Mouse (Mus musculus) forebrain, embryonic 14.5 days (tissue): ENCODE data around the gene Zp1. TPM values are rescaled to one million over a fixed set of nuclear protein-coding genes. Genes with fewer than 3 reads are reported as not detected.

Experiments
- ATAC-seq: fragments of 200-750 bp; cut with Nextera tagmentation; 2 replicates; pipeline ENCODE4 v1.8.0; 2017; ENCODE audit warnings: mild to moderate bottlenecking, moderate library complexity
- DNase-seq: peaks from one replicate; pipeline ENCODE4 v3.0.0-alpha.2; 2015; ENCODE audit warnings: low spot score
- H3K27ac ChIP-seq: fragments of 300-500 bp; sonication (generic); 2 replicates; pipeline ENCODE4 v1.5.1; 2014; ENCODE audit warnings: low read depth, mild to moderate bottlenecking, control low read depth, low read length, moderate library complexity
- H3K27me3 ChIP-seq: fragments of 300-500 bp; sonication (generic); replicated peaks from 2 replicates; pipeline ENCODE4 v1.6.1; 2014; ENCODE audit warnings: low read length, control low read depth, mixed read lengths; ENCODE audit not compliant: control insufficient read depth, insufficient read depth
- H3K36me3 ChIP-seq: fragments of 300-500 bp; sonication (generic); 2 replicates; pipeline ENCODE4 v1.6.1; 2014; ENCODE audit warnings: low read length, control low read depth; ENCODE audit not compliant: control insufficient read depth, insufficient read depth
- H3K4me1 ChIP-seq: fragments of 300-500 bp; sonication (generic); 2 replicates; pipeline ENCODE4 v1.6.1; 2014; ENCODE audit warnings: antibody characterized with exemption, low read length, control low read depth; ENCODE audit not compliant: control insufficient read depth, insufficient read depth
- H3K4me2 ChIP-seq: fragments of 300-500 bp; sonication (generic); 2 replicates; pipeline ENCODE4 v1.6.1; 2014; ENCODE audit warnings: mild to moderate bottlenecking, control low read depth, low read length
- H3K4me3 ChIP-seq: fragments of 300-500 bp; sonication (generic); 2 replicates; pipeline ENCODE4 v1.5.1; 2014; ENCODE audit warnings: low read depth, low read length, control low read depth
- H3K9ac ChIP-seq: fragments of 300-500 bp; sonication (generic); 2 replicates; pipeline ENCODE4 v1.6.1; 2014; ENCODE audit warnings: mild to moderate bottlenecking, low read length, control low read depth, moderate library complexity
- H3K9me3 ChIP-seq: fragments of 300-500 bp; sonication (generic); replicated peaks from 2 replicates; pipeline ENCODE4 v1.6.1; 2016; ENCODE audit warnings: low read length, control low read depth, mixed read lengths; ENCODE audit not compliant: control insufficient read depth
- WGBS: fragments of 180-500 bp; shearing (Covaris S2); extraction: QIAGEN DNeasy Blood & Tissue Kit; methylation state at CpG from one replicate; pipeline ENCODE4 v1.1.7; 2014; 5-methylcytosine and 5-hydroxymethylcytosine counted together
- polyA plus RNA-seq: library from polyadenylated mRNA; unstranded; fragments of >200 nt; fragmentation: Nextera tagmentation; extraction: Ambion mirVana; gene quantifications from 2 replicates; pipeline ENCODE4 v1.2.1, GENCODE M21; 2014

The Zp1 gene
- polyA plus RNA-seq, 1 experiment from 2014 or later, result not detected

DNA sequence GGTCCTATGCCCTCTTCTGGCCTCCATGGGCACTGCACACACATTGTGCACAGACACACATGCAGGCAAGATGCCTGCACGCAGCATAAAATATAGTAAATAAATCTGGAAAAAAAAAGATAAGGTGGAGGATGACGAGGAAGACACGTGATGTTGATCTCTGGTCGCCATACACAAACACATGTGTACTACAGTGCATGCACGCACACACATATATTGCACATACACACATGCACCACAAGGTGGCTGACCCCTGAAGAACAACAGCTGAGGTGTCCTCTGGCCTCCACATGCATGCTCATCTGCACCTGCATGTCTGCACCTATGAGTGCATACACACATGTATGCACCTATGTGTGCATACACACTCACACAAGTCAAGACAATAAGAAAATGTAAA is 15.6 kb upstream of the Zp1 start:
- ATAC-seq (no peak), DNase-seq (no peak)
- no peak overlapping the region for H3K4me2 ChIP-seq
- H3K27ac ChIP-seq, result no peak overlapping the region
- H3K4me1 ChIP-seq, result peaks cover 6% of the 10 kb centered on the region; the same call in 1 of the 2 replicates
- no peak overlapping the region for H3K4me3 ChIP-seq
- no peaks in the 10 kb centered on the region for H3K9me3 ChIP-seq
- H3K36me3 ChIP-seq, result no peaks in the 10 kb centered on the region
- WGBS, result 88% methylated on average over 5 of the region's 5 CpGs
- 0 out of 2 replicates have a peak, but pooled peaks cover 3% of the 10 kb centered on the region for H3K27me3 ChIP-seq
- no peak overlapping the region for H3K9ac ChIP-seq

DNA sequence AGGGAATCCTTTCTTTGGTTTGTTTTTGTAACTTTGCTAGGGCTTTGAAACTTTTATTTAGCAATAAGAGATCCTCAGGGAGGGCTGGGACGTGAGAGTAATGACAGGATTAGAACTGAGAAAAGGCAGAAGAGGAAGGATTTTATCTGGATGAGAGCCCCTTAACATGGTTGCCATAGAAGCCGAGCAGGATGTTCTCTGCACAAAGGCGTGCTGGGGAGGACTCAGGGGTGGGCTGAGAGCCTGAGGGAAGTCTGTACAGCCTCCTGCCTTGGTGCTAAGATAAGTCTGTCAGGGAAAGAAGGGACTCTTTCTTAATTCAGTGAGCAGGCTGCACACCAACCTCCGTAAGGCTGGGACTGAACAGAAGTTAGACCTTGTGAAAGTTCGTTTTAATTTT is 14.6 kb upstream of the Zp1 start:
- H3K4me2 ChIP-seq, result no peak overlapping the region
- H3K27me3 ChIP-seq, result 0 out of 2 replicates have a peak, but pooled peaks cover 3% of the 10 kb centered on the region
- no peaks in the 10 kb centered on the region for H3K9me3 ChIP-seq
- H3K36me3 ChIP-seq, result no peaks in the 10 kb centered on the region
- no peak overlapping the region for H3K9ac ChIP-seq
- ATAC-seq (no peak), DNase-seq (no peak)
- H3K4me3 ChIP-seq, result no peak overlapping the region
- H3K4me1 ChIP-seq, result no peaks in the 10 kb centered on the region
- H3K27ac ChIP-seq, result no peak overlapping the region
- WGBS, result 20% methylated on average over 5 of the region's 5 CpGs

DNA sequence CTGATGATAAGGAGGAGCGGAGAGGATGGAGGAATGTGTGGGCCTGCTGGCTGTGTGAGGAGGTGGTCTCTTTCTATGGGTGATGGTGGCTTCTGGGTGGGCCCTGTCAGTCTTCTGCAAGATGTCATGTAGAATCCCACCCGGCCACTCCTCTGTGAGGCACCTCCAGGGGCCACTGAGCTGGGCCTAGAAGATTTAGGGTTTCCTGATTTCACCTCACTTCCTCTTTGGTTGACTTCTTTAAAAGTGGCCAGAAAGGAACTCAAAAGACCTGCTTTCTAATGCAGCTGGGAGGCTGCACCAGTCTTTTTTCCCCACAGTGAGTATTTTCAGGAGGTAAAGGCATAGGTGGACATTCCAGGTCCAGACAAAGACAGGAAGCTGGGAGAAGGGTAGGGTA is 10.2 kb upstream of the Zp1 start:
- no peaks in the 10 kb centered on the region for H3K27me3 ChIP-seq
- 97% methylated on average over 2 of the region's 2 CpGs for WGBS
- no peak overlapping the region for H3K27ac ChIP-seq
- no peaks in the 10 kb centered on the region for H3K4me1 ChIP-seq
- no peak overlapping the region for H3K4me3 ChIP-seq
- ATAC-seq, result no peak
- no peaks in the 10 kb centered on the region for H3K9me3 ChIP-seq
- no peak overlapping the region for H3K9ac ChIP-seq
- DNase-seq, result no peak
- no peaks in the 10 kb centered on the region for H3K36me3 ChIP-seq
- no peak overlapping the region for H3K4me2 ChIP-seq

DNA sequence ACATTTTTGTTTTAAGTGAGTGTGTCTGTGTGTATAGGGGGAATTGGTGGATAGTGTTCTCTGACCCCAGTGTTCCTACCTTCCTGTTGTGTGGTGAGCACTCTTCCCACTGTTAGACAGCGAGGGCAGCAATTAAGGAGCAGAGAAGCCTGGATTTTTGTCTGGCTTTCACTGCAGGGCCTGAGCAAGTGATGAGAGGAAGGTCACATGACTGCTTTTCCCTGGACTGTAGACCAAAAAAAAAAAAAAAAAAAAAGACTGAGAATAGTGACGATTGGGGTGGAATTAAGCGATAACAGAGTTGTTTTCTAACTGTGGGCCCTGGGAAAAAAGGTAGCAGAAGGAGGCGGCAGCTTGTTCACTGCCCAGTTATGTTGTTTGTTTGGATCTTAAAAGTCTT is 6.2 kb upstream of the Zp1 start:
- no peak overlapping the region for H3K4me2 ChIP-seq
- no peak for ATAC-seq
- H3K9me3 ChIP-seq, result no peaks in the 10 kb centered on the region
- H3K4me3 ChIP-seq, result no peak overlapping the region
- DNase-seq, result no peak
- no peaks in the 10 kb centered on the region for H3K4me1 ChIP-seq
- H3K9ac ChIP-seq, result no peak overlapping the region
- no peaks in the 10 kb centered on the region for H3K27me3 ChIP-seq
- 37% methylated on average over 4 of the region's 4 CpGs for WGBS
- no peaks in the 10 kb centered on the region for H3K36me3 ChIP-seq
- no peak overlapping the region for H3K27ac ChIP-seq

DNA sequence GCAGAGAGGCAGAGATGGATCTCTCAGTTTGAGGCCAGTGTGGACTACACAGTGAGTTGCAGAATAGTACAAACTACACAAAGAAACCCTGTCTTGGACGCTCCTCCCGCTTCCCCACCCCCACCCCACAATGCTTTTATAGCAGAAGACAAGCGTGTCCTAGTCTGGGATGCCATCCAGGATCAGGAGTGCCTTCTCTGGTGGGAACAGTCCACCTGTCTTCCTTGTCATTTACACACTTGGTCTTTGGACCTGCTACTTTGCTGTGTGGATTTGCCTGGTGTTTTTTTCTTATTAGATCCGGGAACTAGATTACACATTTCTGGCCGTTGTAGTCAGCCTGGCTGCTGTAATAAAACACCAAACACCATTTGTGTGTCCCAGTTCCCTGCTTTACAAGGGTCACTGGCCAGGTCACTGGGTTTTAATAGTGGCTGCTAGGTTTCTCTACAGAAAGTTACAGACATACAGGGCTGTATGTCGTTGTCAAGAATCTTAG is 5.7 kb upstream of the Zp1 start:
- no peak overlapping the region for H3K9ac ChIP-seq
- no peak overlapping the region for H3K27ac ChIP-seq
- ATAC-seq, result no peak

DNA sequence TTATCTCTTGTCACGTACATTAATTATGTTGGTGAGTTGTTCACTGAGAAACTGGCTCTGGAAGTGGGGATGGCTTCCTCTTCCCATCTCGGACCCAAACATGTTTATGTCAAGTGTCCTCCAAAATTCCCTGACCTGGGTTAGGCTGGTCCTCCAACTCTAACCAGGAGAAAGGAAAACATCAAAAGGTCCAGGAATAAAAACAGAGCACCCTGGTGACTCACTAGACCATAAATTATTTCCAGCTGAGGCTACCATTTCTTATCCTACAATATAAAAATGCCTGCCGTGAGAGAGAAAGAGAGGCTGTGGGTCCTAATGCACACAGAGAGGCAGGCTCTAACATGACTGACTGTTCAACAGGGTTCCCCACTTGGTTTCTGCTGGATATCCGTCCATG is 3.8 kb upstream of the Zp1 start:
- H3K9ac ChIP-seq, result no peak overlapping the region
- H3K4me1 ChIP-seq, result no peaks in the 10 kb centered on the region
- DNase-seq, result no peak
- H3K27me3 ChIP-seq, result no peaks in the 10 kb centered on the region
- no peaks in the 10 kb centered on the region for H3K36me3 ChIP-seq
- no peak overlapping the region for H3K4me3 ChIP-seq
- no peak overlapping the region for H3K27ac ChIP-seq
- ATAC-seq, result no peak
- 66% methylated on average over 4 of the region's 4 CpGs for WGBS
- no peaks in the 10 kb centered on the region for H3K9me3 ChIP-seq
- H3K4me2 ChIP-seq, result no peak overlapping the region

More for the DNA sequence above, 5.7 kb upstream of the Zp1 start:
- no peak for DNase-seq
- no peaks in the 10 kb centered on the region for H3K27me3 ChIP-seq
- no peak overlapping the region for H3K4me2 ChIP-seq
- WGBS, result 27% methylated on average over 6 of the region's 6 CpGs
- no peak overlapping the region for H3K4me3 ChIP-seq
- no peaks in the 10 kb centered on the region for H3K36me3 ChIP-seq
- no peaks in the 10 kb centered on the region for H3K4me1 ChIP-seq
- H3K9me3 ChIP-seq, result no peaks in the 10 kb centered on the region

DNA sequence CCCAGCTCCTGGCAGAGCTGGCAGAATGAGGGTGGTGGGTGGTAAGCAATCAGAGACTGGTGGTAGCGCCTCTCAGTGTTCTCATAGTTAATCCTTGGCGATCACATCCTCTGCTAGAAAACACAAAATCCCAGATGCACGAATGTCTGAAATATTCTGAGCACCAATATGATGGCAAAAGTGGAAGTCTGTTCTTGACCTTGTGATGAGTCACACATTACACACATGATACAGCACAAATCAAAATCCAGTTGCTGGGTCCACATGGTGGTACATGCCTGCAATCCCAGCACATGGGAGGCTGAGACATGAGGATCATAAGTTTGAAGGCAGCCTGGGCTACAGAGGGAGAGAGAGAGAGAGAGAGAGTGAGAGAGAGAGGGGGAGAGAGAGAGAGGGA is 626 bp upstream of the Zp1 start:
- 77% methylated on average over 3 of the region's 3 CpGs for WGBS
- Histone ChIP-seq H3K4me3 (no peak overlapping the region), H3K27ac (no peak overlapping the region), H3K9ac (no peak overlapping the region), H3K27me3 (no peaks in the 10 kb centered on the region), H3K4me1 (no peaks in the 10 kb centered on the region), H3K4me2 (no peak overlapping the region), H3K36me3 (no peaks in the 10 kb centered on the region), H3K9me3 (no peaks in the 10 kb centered on the region)
- ATAC-seq (no peak), DNase-seq (no peak)

DNA sequence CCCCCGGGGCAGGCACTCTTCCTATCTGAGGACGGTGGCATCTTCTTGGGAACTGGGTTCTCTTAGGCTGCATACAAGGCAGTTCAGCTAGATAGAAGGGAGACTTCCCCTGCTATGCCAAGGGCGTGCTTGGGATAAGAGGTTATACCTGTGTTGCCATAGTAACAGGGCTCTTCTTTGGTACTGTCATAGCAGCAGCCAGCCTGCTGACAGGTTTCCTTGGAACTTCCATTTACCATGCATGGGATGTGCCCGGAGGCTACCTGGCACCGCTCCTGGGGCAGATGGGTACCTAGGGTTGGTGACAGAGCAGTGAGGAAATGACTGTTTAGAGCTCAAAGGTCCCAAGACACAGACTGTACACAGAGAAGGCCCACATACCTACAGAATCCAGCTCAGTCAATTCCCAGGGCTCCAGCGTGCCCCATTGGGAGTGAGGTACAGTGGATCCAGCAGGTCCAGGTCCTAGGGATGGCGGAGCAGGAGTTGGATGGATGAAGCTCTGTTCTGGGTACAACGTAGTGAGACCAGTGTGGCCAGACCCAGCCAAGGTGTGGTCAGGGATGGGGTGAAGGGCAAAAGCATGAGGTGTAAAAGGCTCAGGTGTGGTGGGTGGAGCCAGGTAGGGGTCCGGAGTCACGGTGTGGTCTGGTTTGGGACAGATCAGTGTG is 2.0 kb downstream of the Zp1 start:
- H3K4me3 ChIP-seq, result no peak overlapping the region
- WGBS, result 91% methylated on average over 10 of the region's 10 CpGs
- no peak overlapping the region for H3K27ac ChIP-seq
- H3K9ac ChIP-seq, result no peak overlapping the region
- no peaks in the 10 kb centered on the region for H3K27me3 ChIP-seq
- no peaks in the 10 kb centered on the region for H3K36me3 ChIP-seq
- H3K4me2 ChIP-seq, result no peak overlapping the region
- H3K9me3 ChIP-seq, result no peaks in the 10 kb centered on the region
- no peaks in the 10 kb centered on the region for H3K4me1 ChIP-seq
- ATAC-seq (no peak), DNase-seq (no peak)

DNA sequence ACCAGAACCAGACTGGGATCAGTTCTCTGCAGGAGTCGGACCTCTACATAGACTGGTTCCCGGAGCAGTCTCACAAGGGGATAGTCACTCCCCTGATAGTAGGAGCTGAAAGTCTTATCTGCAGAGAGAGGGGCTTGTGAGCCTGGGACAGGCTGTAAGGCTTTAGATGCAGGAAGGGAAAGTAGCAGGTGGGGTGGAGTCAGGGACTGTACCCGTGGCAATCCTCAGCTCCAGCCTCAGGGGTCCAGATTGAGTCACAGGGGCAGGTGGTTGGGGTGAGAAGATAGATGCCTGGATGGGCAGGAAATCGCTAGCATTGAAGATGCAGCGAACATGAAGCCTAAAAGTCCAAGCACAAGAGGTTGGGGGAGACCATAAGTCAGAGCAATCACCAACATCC is 3.9 kb downstream of the Zp1 start:
- H3K4me2 ChIP-seq, result no peak overlapping the region
- H3K4me3 ChIP-seq, result no peak overlapping the region
- no peak overlapping the region for H3K9ac ChIP-seq
- ATAC-seq (no peak), DNase-seq (no peak)
- H3K27me3 ChIP-seq, result no peaks in the 10 kb centered on the region
- H3K27ac ChIP-seq, result no peak overlapping the region
- WGBS, result 69% methylated on average over 5 of the region's 5 CpGs
- H3K36me3 ChIP-seq, result no peaks in the 10 kb centered on the region
- H3K4me1 ChIP-seq, result no peaks in the 10 kb centered on the region
- no peaks in the 10 kb centered on the region for H3K9me3 ChIP-seq
